Mouse (Mus musculus) adrenal gland, postnatal 25 days (tissue): Measurements from ENCODE around the gene G430095P16Rik. TPM values are rescaled to one million over a fixed set of nuclear protein-coding genes. Genes with fewer than 3 reads are reported as not detected.

Experiments used
- DNase-seq: peaks from one replicate; pipeline ENCODE4 v3.0.0; 2021; ENCODE audit warnings: mixed read lengths
- long read RNA-seq: library from polyadenylated mRNA; stranded (forward); transcript quantifications from one replicate; pipeline ENCODE4 v2.0.0, GENCODE M21; 2021
- total RNA-seq: library from RNA; stranded (reverse); gene quantifications from 2 replicates; pipeline ENCODE4 v1.2.3, GENCODE M21; 2021

The G430095P16Rik gene
- total RNA-seq = not detected in 2 replicates
- long read RNA-seq, partial matches to known transcripts = 0 of 1 reads
- long read RNA-seq, other reads (novel, unspliced or antisense) = 1 of 1 reads

DNA sequence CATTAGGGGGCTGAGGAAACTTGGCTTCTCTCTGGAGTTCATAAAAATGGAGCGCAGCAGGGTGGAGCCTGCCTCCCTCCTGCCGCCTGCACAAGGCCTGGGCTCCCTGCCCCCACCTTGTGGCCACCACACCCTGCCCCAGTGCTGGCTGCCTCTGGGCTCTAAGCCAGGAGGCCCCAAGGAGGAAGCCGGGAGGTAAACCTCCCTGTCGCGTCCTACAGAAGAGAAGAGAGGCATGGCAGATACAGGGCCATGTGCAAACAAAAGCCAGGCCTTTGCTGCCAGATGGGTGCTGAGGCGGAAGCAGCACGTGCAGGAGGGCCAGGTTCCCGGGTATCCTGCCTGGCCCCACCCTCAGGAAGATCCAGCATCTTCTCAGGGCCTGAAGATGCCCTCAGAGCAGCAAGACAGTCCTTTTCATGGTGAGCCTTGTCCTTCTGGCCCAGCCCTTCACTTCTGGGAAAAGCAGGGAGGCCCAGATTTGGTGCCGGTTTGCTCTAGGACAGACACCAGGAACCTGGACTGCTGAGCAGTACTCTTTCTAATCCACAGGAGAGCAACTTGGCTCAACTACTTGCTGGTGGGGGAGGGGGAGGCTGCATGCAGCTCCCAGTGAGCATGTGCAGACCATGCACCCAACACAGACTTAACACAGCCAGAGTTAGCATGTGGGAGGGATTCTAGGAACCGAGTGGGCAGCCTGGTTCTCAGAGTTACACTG is at the start of gene G430095P16Rik:
Gene G430095P16Rik, plus strand, starts transcription at position 158 of the 721 bp plus-strand sequence.
- DNase-seq = peak; percentile 57

DNA sequence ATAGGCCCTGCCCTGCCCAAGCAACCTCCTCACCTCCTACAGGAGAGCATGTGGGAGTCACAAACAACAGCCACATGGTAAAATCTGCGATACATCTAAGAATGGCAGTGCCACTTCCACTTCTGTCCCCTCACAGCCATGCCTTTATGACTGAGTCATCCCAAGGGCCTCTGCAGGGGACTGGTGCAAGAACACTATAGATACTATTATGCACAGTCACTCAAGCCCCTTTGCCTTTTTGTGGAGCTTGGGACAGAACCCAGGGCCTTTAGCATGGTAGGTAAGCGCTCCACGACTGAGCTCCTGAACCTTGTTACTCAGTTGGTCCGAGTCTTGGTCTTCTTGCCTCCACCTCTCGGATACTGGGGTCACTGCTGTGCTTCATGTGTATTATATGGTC is 45.5 kb upstream of the G430095P16Rik start:
- no peak for DNase-seq

DNA sequence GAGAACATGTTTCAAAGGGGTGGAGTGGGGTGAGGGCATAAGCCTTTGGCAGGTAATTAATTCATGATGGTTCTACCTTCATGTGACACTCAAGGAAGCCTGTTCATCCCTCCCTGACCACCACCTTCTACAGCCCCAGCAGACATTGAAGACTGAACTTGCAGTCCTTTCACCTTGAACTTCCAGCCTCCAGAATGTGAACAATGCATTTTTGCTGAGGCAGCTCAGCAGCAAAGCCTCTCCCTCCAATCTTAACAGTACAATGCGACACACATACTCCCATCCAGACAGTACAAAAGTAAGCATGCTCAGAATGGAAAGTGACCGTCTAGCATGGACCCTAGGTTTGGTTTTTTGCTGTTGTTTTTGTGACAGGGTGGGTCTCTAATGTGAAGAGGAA is 41.3 kb upstream of the G430095P16Rik start:
- no peak for DNase-seq

DNA sequence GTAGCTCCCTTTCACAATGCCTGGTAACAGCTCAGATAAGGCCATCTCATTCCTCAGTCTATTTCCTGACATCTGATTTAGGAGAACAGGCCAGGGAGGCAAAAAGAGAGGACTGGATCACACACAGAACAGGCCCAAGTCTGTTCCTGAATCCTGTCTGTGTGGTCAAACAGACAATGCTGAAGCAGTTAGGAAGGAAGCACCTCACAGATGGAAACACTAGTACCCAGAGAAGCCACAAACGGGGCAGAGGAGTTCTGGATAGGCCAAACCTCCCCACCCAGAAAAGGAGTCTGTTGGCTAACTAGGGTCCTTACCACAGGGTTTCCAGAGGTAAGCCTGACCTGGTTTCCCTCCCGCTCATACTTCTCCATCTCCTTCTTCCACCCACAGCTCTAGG is 40.5 kb upstream of the G430095P16Rik start:
- DNase-seq = no peak

DNA sequence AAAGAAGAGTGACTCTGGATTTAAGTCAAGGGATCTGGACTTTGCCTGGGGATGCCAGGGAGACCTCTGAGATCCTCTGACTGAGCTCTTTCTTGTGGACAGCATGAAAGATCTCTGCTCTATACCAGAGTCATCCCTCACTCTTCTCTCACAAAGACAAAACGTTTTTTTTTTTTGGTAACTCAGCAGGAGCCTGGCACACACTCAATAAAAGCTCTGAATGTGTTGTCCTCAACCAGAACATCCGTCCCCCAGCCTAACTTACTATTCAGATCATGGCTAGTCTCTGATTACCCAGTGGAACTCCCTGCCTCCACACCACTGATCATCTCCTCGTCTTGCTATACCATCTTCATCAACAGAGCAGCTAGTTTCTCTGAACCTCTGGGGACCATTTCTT is 38.3 kb upstream of the G430095P16Rik start:
- DNase-seq = no peak

DNA sequence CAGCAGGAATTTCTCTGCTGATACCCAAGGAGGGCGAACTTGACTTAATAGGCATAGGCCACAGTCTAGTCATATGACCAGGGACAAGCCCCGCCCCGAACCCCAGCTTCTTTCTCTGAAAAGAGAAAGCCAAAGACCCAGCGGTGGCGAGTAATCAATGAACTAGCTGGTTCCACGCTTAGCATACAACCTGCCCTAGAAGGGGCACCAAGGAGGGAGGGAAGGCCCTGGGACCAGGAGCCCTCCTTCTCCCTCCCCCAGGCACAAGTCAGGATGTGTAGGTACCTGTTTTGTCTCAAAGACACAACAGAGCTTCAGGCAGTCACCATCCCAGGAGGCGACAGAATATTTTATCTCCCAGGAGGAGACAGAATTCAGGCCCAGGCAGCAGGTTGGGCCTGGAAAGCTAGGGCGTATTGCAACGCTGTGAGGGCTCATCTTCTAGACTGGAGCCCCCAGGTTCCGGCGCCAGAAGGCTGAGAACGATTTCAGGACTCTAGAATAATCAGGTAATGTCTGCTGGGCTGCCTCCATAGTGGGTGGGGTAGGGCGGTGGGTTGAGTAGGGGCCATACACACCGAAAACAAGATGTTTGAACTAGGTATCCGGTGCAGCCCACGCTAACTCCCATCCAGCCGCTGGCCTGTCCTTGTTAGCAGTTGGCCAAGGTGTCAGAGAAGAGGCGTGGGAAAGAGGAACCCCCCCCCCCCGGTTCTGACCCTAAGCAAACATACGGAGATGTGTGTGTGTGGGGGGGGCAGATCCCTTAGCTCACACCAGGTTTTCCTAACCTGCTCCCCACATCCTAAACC is 36.4 kb upstream of the G430095P16Rik start, which contains the start of gene Trmt1:
Gene Trmt1, plus strand, starts transcription at position 117 of the 812 bp plus-strand sequence.
- no peak for DNase-seq

DNA sequence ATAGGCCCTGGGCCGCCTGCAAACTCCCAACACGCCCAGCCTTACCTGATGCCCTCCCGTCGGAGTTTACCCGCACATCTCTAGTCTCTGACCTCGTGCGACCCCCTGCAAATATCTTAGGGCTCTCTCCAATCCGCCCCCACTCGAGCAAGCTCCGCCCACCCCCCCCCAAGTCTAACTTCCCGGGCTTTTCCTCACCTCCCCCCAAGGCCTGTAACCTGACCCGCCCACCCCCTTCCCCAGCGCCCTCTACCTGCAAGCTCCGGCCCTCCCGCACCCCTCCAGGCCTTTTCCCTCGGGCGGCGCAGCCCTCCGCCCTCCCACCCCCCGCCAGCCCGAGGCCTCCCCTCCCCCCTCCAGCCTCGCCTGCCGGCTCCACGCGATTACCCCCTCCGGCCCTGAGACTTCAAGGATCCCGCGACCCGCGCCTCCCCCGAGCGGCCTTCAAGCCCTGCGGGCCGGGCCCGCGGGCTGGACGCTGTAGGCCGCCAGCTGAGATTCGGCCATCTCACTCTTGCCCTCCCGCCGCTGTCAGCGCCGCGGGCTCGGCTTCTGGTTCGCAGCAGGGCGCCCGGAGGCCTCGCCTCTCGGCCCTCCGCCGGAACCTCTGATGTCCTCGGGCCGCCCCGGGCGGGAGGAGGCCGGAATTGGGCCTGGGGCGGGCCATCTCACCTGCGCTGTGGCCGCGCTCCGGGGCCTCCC is 35.7 kb upstream of the G430095P16Rik start:
- no peak for DNase-seq

DNA sequence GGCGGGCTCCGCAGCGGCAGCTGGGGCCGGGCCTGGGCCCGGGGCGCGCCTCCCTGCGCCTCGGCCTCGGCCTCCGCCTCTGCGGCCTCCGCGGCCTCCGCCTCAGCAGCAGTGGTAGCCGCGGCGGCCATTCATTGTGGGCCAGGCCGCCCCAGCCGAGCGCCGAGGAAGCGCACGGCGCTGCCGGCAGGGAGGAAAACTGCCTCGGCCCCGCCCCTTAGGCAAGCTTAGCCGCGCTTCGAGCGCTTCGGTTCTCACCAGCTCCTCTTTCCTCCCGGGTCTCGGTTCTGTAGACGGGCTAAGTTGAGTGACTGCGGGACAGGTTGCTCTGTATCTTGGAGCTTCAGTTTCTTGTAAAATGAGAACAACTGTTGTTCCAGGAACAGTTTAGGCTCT is 35.1 kb upstream of the G430095P16Rik start, which contains the start of gene Nacc1:
Gene Nacc1, minus strand, starts transcription at position 158 of the 396 bp plus-strand sequence.
- peak; percentile 90 for DNase-seq

DNA sequence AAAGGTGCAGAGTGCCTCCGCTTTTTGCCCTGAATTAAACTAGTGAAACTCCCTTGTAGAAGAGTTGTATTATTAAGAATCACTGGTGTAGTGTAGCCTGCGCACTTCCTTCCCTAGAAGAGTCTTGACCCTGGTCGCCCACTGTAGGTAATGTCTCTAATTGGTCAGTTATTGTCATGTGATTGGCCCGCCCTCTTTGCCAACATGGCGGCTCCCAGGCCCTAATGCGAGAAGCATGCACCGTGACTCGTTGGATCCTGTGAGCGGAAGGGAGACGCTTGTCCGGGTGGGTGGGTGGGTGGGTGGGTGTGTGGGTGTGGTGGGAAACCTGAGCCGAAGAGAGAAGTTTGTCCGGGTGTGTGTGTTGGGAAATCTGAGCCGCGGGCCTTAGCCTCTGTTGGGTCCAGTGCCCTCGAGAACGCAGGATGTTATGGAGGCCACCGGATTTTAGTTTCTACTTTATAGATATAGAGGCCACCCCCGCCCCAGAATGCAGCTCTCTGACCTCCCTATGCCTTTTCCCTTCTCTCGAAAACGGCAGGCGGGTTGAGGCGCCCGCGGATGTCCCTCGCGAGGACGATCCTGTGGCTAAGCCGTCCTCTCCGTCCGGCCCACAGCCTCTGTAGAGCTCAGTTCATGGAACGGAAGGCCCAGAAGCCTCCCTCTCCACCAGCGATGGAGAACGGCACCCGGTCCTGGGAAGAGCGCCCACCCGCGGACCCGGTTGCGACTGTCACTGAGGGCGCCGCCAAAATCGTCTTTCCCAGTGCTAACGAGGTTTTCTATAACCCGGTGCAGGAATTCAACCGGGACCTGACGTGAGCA is 33.5 kb upstream of the G430095P16Rik start:
- DNase-seq = peak; percentile 82

DNA sequence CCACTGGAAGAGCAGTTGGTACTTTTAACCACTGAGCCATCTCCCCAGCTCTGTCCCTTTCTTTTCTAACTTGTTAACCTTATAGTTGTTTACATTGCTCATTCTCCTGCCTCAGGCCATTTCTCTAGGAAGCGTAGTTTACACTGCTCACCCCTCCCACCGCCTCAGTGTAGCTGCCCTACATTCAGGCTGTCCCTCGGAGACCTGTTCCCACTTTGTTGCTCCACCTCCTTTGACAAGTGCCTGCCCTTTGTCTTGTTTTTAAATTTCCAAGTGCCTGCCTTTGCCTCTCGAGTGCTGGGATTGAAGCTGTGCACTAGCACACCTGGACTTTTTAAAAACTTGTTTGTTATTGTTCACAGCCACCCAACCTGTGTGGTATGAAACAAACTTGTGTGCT is 29.5 kb upstream of the G430095P16Rik start:
- no peak for DNase-seq

DNA sequence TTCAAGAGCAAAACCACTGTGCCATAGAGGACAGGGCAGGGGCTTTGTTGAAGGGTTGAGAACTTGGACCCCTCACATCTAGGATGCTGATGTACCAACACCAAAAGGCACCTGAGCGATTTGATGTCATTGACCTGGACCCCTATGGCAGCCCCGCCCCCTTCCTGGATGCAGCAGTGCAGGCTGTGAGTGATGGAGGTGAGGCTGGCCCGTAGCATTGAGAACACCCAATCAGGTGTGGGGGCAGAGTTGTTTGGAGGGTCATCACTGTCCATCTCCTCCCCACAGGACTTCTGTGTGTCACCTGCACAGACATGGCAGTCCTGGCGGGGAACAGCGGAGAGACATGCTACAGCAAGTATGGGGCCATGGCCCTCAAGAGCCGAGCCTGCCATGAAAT is 27.7 kb upstream of the G430095P16Rik start:
- DNase-seq = no peak

DNA sequence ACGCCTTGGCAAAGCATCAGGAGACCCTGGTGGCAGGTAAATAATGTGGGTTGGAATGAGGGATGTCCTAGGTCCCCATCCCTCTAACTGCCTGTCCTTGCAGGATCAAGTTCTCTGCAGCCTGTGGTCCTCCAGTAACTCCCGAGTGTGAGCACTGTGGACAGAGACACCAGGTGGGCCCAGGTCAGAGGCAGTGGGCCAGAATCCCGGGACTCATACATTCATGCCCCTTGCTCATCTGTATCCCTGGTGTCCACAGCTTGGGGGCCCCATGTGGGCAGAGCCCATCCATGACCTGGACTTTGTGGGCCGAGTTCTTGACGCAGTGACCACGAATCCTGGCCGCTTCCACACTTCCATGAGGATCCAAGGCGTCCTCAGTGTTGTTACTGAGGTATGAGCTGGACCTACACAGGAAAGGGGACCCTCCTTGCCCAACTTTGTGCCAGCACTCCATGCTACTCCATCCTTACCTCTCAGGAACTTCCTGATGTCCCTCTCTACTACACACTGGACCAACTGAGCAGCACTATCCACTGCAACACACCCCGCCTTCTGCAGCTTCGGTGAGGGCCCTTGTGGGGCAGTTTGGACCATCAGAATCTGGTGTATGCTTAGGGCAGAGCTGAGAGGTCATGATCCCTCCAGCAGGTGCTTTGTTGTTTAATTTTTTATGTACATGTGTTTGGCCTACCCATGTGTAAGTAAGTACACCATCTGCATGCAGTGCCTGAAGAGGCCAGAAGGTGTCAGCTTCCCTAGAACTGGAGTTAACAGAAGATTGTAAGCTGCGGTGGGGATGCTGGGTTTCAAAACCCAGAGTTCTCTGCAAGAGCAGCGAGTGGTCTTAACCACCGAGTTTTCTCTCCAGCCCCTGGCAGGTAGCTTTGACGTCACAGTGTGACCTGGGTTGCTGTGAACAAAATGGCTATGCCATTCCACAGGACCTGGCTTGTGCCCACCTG is 25.4 kb upstream of the G430095P16Rik start:
- no peak for DNase-seq

DNA sequence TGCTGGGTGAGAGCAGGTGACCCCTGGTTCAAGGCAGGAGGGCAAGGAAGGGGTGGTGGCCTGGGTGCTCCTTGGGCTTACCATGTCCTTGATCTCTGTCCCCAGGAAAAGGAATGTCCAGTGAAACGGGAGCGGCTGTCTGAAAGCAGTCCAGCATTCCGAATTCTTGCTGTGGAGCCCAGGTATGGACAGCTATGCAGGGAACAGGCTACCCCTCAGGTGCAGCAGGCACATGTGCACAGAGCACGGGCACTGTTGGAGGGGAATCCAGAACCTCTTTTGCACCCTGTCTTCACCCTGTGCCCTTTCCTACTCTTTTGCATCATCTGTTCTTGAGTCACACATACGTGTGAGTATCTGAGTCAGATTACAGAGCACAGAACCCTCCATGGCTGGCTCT is 24.5 kb upstream of the G430095P16Rik start:
- no peak for DNase-seq

DNA sequence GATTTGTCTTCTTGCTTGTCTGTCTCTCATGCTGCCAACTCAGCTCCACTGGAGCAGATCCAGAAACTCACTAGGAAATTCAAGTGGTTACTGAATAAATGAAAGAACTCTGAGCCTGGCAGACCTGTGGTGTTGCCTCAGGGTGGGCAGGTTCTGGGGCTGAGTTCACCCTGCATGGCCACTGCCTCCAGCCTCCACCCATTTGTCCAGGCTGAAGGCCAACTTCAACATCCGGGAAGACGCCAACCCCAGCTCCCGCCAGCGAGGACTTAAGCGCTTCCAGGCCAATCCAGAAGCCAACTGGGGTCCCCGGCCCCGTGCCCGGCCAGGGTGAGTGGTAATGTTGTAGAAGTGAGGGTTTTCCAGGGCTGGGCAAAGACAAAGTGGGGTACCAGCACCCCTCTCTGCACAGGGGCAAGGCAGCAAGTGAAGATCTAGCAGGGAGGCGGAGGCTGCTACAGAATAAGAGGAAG is 23.8 kb upstream of the G430095P16Rik start:
- peak; percentile 45 for DNase-seq

DNA sequence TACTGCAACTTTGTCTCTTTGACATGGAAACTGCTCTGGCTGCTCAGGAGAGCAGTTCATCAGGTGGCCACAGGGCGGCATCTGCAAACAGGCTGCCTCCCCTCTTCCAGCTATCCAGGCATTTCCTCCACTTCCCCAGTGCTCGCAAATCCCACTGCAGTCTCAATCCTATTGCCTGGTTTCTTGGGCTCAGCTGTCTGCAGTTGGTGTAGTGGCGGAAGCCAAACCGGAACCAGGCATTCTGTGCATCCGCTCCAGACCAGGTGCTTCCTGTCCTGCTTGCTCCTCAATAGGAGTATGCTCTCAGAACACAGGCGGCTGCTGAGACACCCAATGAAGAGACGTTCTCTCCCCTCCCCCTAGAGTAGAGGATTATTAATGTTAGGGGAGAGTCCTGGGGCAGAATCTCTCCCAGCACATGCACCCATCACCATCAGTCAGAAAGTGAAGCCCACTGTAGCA is 22.9 kb upstream of the G430095P16Rik start:
- peak; percentile 45 for DNase-seq

DNA sequence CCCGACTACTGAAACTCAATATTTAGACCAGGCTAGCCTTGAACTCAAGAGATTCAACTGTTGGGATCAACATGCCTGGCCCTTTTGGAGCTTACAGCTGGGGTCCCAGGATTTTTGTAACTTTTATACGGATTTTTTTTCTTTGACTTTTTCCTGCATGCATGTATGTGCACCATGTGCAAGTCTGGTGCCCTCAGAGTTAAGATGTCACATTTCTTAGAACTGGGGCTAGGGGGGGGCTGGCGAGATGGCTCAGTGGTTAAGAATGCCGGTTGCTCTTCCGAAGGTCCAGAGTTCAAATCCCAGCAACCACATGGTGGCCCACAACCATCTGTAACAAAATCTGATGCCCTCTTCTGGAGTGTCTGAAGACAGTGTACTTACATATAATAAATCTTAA is 22.3 kb upstream of the G430095P16Rik start:
- no peak for DNase-seq

DNA sequence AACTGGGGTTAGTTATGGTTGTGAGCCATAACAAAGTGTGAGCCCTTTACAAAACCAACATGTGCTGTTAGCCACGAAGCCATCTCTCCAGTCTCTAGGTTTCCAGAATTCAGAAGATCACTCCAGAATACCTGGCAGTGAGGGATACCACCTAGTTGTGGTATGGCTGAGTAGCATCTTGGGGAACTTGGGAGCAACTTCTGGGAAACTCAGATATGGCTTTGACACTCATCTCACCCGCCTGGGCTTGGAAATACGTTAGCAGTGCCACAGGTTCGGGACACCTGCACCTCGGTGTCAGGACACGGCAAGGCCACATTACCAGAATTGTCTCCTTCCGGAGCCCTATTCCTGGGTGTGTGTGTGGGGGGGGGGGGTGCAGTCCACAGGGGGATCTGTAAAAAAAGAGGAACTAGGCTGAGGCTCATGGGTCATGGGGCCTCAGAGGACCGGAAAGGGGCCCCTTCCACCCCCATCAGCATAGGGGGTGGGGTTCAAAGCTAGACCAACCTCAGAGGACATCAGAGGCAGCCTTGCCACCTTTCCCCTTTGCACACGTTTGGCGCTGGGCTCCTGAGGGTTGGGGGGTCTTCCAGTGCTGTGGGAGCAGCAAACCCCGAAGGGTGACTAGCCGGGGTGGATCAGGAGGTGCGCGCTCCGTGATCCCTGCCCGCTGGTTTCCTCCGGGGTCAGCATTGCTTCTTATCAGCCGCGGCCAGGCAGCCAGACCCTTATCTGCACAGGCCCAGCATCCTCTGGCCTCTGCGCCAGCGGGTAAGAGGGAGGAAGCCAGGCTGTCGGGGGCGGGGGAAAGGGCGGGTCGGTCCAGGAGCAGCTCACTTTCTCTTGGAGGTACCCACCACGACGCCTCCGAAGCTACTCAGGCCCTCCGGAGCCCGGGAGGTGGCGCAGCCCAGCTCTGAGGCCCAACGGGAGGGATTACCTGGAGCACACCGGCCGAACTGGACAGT is 21.6 kb upstream of the G430095P16Rik start, which contains the start of gene Lyl1:
Gene Lyl1, plus strand, starts transcription at position 517 of the 971 bp plus-strand sequence.
- peak; percentile 59 for DNase-seq

DNA sequence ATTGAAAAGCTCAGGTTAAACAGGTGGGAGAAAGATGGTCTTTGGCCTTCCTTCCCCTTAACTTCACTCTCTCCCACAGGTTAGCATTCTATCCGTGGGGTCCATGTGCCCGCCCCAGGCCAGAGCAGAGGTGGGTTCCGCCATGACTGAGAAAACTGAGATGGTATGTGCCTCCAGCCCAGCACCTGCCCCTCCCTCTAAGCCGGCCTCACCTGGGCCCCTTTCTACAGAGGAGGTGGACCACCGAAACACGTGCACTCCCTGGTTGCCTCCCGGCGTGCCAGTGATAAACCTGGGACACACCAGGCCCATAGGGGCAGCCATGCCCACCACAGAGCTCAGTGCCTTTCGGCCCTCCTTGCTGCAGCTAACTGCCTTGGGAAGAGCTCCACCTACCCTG is 20.2 kb upstream of the G430095P16Rik start:
- no peak for DNase-seq

DNA sequence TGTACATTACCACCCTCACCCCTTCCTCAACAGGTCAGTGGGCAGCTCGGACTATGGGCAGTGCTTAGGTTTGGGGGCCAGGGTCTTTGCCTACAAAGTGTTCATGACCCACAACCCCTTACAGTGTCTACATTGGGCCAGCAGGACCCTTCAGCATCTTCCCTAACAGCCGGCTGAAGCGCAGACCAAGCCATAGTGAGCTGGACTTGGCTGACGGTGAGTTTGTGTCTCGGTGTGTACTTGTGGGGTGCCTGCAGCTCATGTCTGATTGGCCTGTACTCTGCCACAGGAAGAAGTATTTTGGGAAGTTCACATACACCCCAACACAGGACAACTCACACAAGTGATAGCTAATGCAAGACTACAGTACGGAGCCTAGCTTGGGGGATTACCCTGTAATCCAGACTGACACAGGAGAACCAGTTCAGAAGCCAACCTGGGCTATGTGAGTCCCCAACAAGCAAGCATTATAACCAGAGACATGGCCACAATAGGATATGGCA is 19.8 kb upstream of the G430095P16Rik start:
- DNase-seq = no peak
